Mouse (Mus musculus) midbrain, embryonic 14.5 days (tissue): Measurements from ENCODE around the gene Rora. TPM values are rescaled to one million over a fixed set of nuclear protein-coding genes. Genes with fewer than 3 reads are reported as not detected.

Experiments used
- ATAC-seq: fragments of 200-750 bp; cut with Nextera tagmentation; 2 replicates; pipeline ENCODE4 v1.8.0; 2017; ENCODE audit warnings: moderate number of reproducible peaks, moderate library complexity; ENCODE audit not compliant: low FRiP score, low TSS enrichment
- DNase-seq: peaks from one replicate; pipeline ENCODE4 v3.0.0-alpha.2; 2015
- H3K27ac ChIP-seq: fragments of 300-500 bp; sonication (generic); replicated peaks from 2 replicates; pipeline ENCODE4 v1.5.1; 2014; ENCODE audit warnings: mild to moderate bottlenecking, low read depth, low read length, moderate library complexity
- H3K27me3 ChIP-seq: fragments of 300-500 bp; sonication (generic); 2 replicates; pipeline ENCODE4 v1.6.1; 2014; ENCODE audit warnings: low read length, control low read depth, mixed read lengths; ENCODE audit not compliant: control insufficient read depth, insufficient read depth
- H3K36me3 ChIP-seq: fragments of 300-500 bp; sonication (generic); 2 replicates; pipeline ENCODE4 v1.6.1; 2014; ENCODE audit warnings: low read length, control low read depth; ENCODE audit not compliant: control insufficient read depth, insufficient read depth
- H3K4me1 ChIP-seq: fragments of 300-500 bp; sonication (generic); 2 replicates; pipeline ENCODE4 v1.6.1; 2014; ENCODE audit warnings: mild to moderate bottlenecking, antibody characterized with exemption, low read length, control low read depth; ENCODE audit not compliant: control insufficient read depth, insufficient read depth
- H3K4me2 ChIP-seq: fragments of 300-500 bp; sonication (generic); 2 replicates; pipeline ENCODE4 v1.6.1; 2014; ENCODE audit warnings: mild to moderate bottlenecking, low read length, moderate library complexity
- H3K4me3 ChIP-seq: fragments of 300-500 bp; sonication (generic); replicated peaks from 2 replicates; pipeline ENCODE4 v1.5.1; 2014; ENCODE audit warnings: low read depth, low read length
- H3K9ac ChIP-seq: fragments of 300-500 bp; sonication (generic); replicated peaks from 2 replicates; pipeline ENCODE4 v1.6.1; 2014; ENCODE audit warnings: mild to moderate bottlenecking, low read length, moderate library complexity
- H3K9me3 ChIP-seq: fragments of 300-500 bp; sonication (generic); 2 replicates; pipeline ENCODE4 v1.6.1; 2016; ENCODE audit warnings: low read length, control low read depth, mixed read lengths; ENCODE audit not compliant: control insufficient read depth
- WGBS: fragments of 180-500 bp; shearing (Covaris S2); extraction: QIAGEN DNeasy Blood & Tissue Kit; methylation state at CpG from one replicate; pipeline ENCODE4 v1.1.7; 2014; 5-methylcytosine and 5-hydroxymethylcytosine counted together
- polyA plus RNA-seq: library from polyadenylated mRNA; unstranded; fragments of >200 nt; fragmentation: Nextera tagmentation; extraction: Ambion mirVana; gene quantifications from 2 replicates; pipeline ENCODE4 v1.2.1, GENCODE M21; 2014

Rora gene
- polyA plus RNA-seq, 1 experiment from 2014 or later: 39.1 TPM

DNA sequence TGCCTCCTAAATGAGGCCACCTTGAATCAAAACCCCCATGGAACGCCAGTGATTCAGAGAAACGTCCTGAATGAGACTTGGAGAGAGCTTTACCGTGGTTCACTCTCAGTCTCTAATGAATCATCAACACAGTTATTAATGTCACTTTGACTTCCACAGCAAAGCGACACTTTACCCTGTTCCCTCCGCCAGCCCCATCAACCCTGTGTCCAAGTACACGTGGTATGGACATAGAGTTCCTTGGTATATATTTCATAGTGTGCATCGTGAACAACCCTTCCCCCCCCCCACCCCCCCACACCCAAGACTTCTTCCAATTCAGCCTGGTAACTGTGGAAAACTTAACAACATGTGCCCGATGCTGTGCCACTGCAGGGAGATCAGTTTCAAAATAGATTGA lies 397.3 kb downstream of the Rora start:
- Histone ChIP-seq H3K9ac (no peak overlapping the region), H3K9me3 (no peaks in the 10 kb centered on the region), H3K27ac (no peak overlapping the region), H3K36me3 (no peaks in the 10 kb centered on the region), H3K4me1 (no peaks in the 10 kb centered on the region), H3K4me2 (no peak overlapping the region), H3K4me3 (no peak overlapping the region), H3K27me3 (no peaks in the 10 kb centered on the region)
- DNase-seq: no peak
- WGBS: 82% methylated on average over 8 of the region's 8 CpGs
- no peak for ATAC-seq

DNA sequence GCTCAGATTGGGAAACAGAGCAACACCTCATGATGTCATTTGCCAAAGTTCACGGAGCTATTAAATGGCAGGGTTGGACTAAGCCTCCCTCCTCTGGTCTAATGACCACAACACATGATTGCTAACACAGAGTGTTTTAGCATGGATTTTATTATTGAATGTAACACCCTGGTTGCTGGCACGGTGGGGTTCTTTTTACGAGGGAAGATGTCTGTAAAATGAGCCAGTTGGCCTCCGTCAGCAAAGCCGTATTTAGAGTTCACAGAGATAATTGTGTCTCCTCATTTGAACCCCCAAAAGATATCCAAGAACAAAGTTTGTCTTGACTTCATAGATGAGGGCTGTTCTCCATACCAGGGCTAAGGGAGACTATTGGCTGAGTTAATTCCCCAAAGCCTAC lies 398.3 kb downstream of the Rora start:
- H3K36me3 ChIP-seq: no peaks in the 10 kb centered on the region
- H3K9ac ChIP-seq: no peak overlapping the region
- H3K27me3 ChIP-seq: no peaks in the 10 kb centered on the region
- H3K4me2 ChIP-seq: no peak overlapping the region
- DNase-seq: no peak
- H3K4me1 ChIP-seq: 0 out of 2 replicates have a peak, but pooled peaks cover under 1% of the 10 kb centered on the region
- ATAC-seq: no peak
- H3K9me3 ChIP-seq: no peaks in the 10 kb centered on the region
- WGBS: 92% methylated on average over 5 of the region's 5 CpGs
- H3K4me3 ChIP-seq: no peak overlapping the region
- no peak overlapping the region for H3K27ac ChIP-seq

DNA sequence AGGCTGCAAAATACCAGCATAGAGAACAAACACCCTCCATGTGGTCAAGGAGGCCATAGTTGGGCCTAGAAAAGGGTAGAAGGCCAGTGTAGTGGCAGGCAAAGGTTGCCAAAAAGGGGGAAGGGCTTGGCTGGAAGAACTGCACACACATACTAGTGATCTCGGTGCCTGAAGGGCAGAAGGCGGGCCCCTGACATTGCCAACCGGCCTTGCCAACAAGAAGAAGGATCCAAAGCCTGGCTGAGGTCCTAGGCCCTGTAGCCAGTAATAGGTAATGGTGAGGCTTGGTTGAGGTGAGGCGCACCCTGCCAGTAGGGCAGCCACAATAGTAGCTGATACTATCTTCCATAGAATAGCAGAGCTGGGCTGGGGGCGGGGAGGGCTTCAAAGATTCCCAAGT lies 401.7 kb downstream of the Rora start:
- ATAC-seq (no peak), DNase-seq (no peak)
- Histone ChIP-seq H3K4me2 (no peak overlapping the region), H3K27me3 (no peaks in the 10 kb centered on the region), H3K4me1 (0 out of 2 replicates have a peak, but pooled peaks cover 4% of the 10 kb centered on the region), H3K4me3 (no peak overlapping the region), H3K9me3 (no peaks in the 10 kb centered on the region), H3K36me3 (no peaks in the 10 kb centered on the region), H3K9ac (no peak overlapping the region), H3K27ac (no peak overlapping the region)
- 96% methylated on average over 5 of the region's 5 CpGs for WGBS

DNA sequence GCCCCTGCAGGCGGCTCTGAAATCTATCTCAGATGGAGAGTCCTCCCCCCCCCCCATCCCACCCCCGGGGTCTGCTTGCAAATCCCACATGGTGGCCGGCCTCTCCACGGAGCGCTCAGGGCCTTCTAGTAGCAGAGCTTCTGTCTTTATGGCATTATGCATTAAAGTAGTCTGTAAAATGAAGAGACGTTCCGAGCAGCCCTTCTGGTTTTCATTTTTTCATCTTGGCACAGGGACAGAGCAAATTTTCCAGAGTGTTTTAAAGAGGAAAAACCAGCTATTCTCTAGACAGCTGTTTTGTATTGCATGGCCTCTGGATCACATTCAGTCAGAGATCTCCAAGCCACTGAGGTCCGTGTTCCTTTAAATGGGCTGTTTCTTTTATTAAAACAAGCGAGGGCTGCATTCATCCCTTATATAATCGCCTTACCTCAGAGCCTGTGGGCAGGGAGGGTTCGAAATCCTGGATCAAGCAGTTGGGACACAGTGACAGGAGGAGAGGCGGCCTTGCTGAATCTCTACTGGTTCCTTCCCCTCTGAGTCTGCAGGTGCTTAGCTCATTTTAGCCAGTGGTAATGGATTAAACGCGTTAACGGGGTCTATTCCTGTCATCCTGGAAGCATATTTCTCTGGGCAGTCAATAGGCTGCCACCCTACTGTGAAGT lies 417.7 kb downstream of the Rora start:
- Histone ChIP-seq H3K36me3 (no peaks in the 10 kb centered on the region), H3K4me1 (no peaks in the 10 kb centered on the region), H3K27ac (no peak overlapping the region), H3K27me3 (no peaks in the 10 kb centered on the region), H3K9ac (no peak overlapping the region), H3K4me2 (no peak overlapping the region), H3K9me3 (no peaks in the 10 kb centered on the region), H3K4me3 (no peak overlapping the region)
- ATAC-seq (no peak), DNase-seq (no peak)
- 63% methylated on average over 15 of the region's 15 CpGs for WGBS

DNA sequence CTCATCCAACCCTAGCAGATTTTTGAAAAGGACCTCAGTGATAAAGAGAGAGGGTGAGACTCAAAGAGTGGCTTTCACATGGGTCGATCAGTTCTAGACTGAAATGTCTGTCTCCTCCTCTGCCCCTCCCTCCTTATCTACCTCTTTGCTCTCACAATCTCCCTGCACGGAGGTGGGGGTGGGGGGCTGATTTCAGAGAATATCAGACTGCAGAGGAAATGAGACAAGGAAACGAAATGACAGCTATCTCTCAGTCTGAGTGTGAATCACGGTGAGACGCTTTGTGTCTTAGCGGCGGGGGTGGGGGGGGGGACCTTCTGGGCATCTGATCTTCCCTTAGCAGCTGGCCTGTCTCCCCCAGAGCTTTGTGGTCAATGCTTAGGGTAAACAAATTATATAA lies 419.7 kb downstream of the Rora start:
- 81% methylated on average over 7 of the region's 7 CpGs for WGBS
- no peak overlapping the region for H3K27ac ChIP-seq
- no peak overlapping the region for H3K4me2 ChIP-seq
- DNase-seq (no peak), ATAC-seq (no peak)
- no peaks in the 10 kb centered on the region for H3K27me3 ChIP-seq
- H3K4me3 ChIP-seq: no peak overlapping the region
- no peaks in the 10 kb centered on the region for H3K36me3 ChIP-seq
- H3K9ac ChIP-seq: no peak overlapping the region
- H3K9me3 ChIP-seq: no peaks in the 10 kb centered on the region
- H3K4me1 ChIP-seq: no peaks in the 10 kb centered on the region

DNA sequence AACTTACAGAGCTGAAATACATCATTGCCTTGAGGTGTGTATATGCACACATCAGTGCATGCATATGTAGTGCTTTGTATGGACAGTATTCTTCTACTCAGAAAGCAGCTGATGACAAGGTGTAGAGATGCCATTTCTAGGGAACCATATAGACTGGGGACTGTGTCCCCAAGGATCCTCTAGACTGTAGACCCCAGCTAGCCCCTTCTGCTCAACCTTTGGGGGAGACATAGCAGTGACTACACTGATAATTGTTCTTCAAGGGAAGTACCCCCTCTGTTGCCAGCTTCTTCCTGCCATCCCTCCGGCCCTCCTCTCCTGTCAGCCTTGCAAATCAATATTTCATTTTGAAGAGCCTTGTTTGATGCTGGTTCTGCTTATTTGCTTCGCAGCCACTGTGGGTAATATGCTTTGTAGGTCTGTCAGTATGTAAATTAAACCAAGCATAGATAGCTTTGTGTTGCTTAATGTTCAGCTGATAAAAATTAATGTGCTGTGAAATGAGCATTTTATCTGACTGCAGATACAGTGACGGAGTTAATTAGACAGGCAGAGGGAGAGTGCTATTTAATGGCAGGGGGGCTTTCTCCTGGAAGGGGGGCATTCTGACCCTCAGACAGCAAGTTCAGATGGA lies 430.6 kb downstream of the Rora start:
- Histone ChIP-seq H3K4me2 (no peak overlapping the region), H3K27me3 (no peaks in the 10 kb centered on the region), H3K9ac (no peak overlapping the region), H3K4me3 (no peak overlapping the region), H3K36me3 (no peaks in the 10 kb centered on the region), H3K9me3 (no peaks in the 10 kb centered on the region), H3K4me1 (peaks cover 20% of the 10 kb centered on the region), H3K27ac (peak overlapping the region; percentile 66)
- peak; percentile 48 for ATAC-seq
- DNase-seq: peak; percentile 66
- WGBS: 22% methylated on average over 3 of the region's 3 CpGs

DNA sequence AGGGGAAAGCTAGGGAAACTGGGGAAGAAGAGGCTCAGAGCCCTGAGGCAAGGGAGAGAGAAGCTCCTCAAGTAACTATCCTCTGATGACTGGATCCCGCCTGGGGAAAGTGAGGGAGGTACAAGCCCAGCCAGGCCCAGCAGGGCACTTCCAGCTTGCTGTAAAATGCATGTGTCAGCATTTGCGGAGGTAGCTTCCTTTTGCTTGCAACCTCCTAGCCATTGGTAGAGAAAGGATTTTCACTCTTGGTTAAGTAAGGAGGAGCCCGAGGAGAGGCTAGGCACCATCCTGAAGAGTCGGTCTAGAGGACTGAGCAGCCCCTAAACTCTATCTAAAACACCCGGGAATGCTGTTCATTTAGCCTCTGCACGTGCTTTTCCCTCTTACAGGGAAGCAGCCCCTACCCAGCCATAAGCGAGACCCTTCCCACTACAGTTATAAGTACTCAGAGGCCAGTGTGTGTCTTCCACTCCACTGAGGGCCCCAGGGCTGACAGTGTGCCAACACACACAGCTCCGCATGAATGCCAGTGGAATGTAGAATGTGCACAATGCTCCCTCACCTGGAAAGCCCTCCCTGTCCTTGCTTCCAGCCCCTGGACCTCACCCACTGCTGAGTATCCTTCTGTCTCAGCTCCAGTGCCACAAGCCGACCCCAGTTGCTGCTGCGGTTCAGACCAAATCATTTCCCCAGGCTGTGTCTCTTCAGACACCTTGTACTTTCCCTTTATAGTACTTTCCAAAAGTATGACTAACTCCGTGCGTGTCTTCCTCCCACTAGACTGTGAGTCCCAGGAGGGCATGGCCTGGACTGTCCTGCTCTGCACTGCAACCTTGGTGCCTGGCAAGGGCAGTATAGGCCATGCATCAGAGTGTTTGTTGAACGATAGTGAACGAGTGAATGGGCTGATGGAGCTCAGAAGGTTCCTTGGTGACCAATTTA lies 431.4 kb downstream of the Rora start:
- H3K9me3 ChIP-seq: no peaks in the 10 kb centered on the region
- peak overlapping the region; percentile 66 for H3K27ac ChIP-seq
- peaks cover 20% of the 10 kb centered on the region for H3K4me1 ChIP-seq
- no peaks in the 10 kb centered on the region for H3K36me3 ChIP-seq
- H3K4me2 ChIP-seq: no peak overlapping the region
- no peaks in the 10 kb centered on the region for H3K27me3 ChIP-seq
- peak; percentile 76 for DNase-seq
- WGBS: 60% methylated on average over 14 of the region's 14 CpGs
- peak; percentile 50; the same call in 1 of the 2 replicates for ATAC-seq
- H3K4me3 ChIP-seq: no peak overlapping the region
- H3K9ac ChIP-seq: no peak overlapping the region

DNA sequence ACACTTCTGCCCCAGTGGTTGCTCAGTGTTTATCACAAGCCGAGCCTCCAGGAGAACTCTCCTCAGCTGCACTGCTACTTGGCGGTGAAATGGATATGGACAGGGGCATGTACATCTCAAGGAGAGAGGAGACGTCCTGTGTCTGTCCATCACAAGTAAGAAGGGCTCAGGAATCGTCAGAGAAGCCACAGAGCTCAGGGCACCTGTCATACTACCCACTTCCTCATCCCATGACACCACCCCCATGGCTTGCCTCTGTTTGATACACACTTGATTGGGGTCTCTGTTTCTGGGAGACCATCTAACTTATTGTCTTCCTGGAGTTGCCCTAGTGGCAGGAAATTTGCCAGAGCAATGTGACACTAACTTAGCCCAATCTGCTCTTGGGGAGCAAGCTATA lies 433.3 kb downstream of the Rora start:
- H3K4me3 ChIP-seq: no peak overlapping the region
- DNase-seq (no peak), ATAC-seq (no peak)
- H3K27ac ChIP-seq: no peak overlapping the region
- H3K4me1 ChIP-seq: peaks cover 26% of the 10 kb centered on the region
- H3K9ac ChIP-seq: no peak overlapping the region
- 94% methylated on average over 4 of the region's 4 CpGs for WGBS
- no peaks in the 10 kb centered on the region for H3K36me3 ChIP-seq
- no peaks in the 10 kb centered on the region for H3K27me3 ChIP-seq
- no peaks in the 10 kb centered on the region for H3K9me3 ChIP-seq
- no peak overlapping the region for H3K4me2 ChIP-seq
